Mouse (Mus musculus) cortical plate, adult 2 months (tissue): ENCODE measurements around the gene Dhrs7. TPM values are rescaled to one million over a fixed set of nuclear protein-coding genes. Genes with fewer than 3 reads are reported as not detected.

Source experiments
- H3K27ac ChIP-seq: fragments of 200-500 bp; 2 replicates; pipeline ENCODE4 v1.5.1; 2012; ENCODE audit warnings: low read length, control low read depth, inconsistent platforms; ENCODE audit not compliant: insufficient read depth
- H3K4me1 ChIP-seq: fragments of 200-500 bp; 2 replicates; pipeline ENCODE4 v1.6.1; 2011; ENCODE audit warnings: low read length; ENCODE audit not compliant: control insufficient read depth, insufficient read depth
- H3K4me3 ChIP-seq: fragments of 200-500 bp; 2 replicates; pipeline ENCODE4 v1.5.1; 2011; ENCODE audit warnings: mild to moderate bottlenecking, low read length, control low read depth; ENCODE audit not compliant: insufficient read depth
- CTCF ChIP-seq: fragments of 200-500 bp; IDR thresholded peaks from 2 replicates; pipeline ENCODE4 v1.5.1; 2011; ENCODE audit warnings: mild to moderate bottlenecking, control low read depth, low read length; ENCODE audit not compliant: insufficient read depth; ENCODE audit errors: extremely low read depth
- POLR2A ChIP-seq: fragments of 200-500 bp; IDR thresholded peaks from 2 replicates; pipeline ENCODE4 v1.6.1; 2011; ENCODE audit warnings: mild to moderate bottlenecking, low read length, control low read depth; ENCODE audit not compliant: insufficient read depth; ENCODE audit errors: extremely low read depth
- polyA plus RNA-seq: library from polyadenylated mRNA; depleted of rRNA; stranded (reverse); fragments of >200 nt; gene quantifications from 2 replicates; pipeline ENCODE4 v1.2.3, GENCODE M21; 2012

Gene Dhrs7
- polyA plus RNA-seq, 1 experiment = 51.7 TPM

DNA sequence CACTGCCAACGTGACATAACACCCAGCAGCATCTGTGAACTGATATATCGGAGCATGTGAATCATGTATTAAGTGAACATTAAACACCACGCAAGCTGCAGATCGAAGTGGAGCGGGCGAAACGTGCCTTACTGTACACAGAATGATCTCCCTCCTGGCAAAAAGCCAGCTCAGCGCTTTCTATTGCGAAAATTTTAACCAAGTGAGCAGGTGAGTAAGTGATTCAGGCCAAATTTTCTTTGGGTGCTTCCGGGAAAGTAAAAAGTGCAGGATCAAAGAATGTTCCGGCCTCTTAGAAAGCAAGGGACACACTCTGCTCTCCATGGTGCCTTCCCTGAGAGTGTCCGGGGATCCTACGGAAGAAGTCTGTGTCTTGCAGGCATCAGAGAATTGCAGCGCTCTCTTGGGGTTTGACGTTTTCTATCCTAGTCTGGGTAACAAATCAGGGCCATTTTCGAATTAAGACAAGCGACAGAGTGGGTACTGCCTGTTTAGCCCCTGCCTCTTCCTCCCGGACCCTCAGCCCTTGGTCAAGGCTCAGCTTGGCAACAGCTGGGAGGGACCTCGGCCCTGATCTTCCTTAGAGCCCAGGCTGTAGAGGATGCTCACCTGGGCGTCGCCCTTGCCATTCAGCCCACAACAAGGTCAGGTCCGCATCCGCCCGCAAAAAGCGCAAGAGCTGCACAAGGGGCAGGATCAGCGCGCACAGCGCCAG, 532 bp downstream of the Dhrs7 start:
- H3K4me3 ChIP-seq = peak overlapping the region; percentile 90
- peak overlapping the region; percentile 31 for H3K27ac ChIP-seq
- peaks cover 6% of the 10 kb centered on the region for H3K4me1 ChIP-seq
- TF ChIP-seq CTCF (no peak), POLR2A (no peak)

DNA sequence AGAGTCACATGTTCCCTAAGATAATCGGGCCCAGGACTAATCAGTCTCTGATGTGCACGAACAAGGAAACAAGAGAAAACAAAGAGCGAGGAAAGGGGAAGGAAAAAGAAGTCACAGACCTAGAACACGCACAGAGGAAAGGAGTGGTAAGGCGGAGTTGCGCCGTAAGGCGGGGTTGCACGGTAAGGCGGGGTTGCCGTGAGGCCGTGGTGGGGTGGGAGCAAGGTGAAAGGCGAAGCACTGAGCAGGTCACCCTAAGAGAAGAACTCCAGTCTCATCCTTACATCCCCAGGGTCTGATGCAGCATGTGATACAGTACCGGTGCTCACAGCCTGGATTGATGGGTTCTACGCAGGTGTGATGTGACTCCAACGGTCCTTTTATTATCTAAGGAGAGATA, 8.9 kb downstream of the Dhrs7 start:
- Histone ChIP-seq H3K4me1 (no peaks in the 10 kb centered on the region), H3K27ac (no peak overlapping the region), H3K4me3 (no peak overlapping the region)
- no peak for TF ChIP-seq POLR2A
- no peak for TF ChIP-seq CTCF

DNA sequence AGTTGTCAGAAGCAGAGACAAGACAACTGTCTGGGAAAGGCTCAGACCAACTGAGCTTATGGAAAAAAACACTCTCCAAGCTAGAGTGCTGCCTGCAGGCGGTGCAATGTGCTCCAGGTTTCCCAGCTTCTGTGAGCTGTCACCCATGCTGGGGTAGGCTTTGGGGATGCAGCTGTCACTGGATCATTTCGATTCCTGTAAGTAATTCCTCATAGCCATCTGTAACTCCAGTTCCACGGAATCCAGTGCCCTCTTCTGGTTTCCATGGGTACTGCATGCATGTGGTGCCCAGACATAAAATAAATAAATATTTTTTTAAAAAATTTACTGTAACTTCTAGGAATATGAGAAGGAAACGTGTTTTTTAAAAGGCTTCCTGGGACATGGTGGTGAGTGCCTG, 10.0 kb downstream of the Dhrs7 start:
- Histone ChIP-seq H3K27ac (no peak overlapping the region), H3K4me1 (no peaks in the 10 kb centered on the region), H3K4me3 (no peak overlapping the region)
- TF ChIP-seq CTCF = peak; percentile 76
- no peak for TF ChIP-seq POLR2A

DNA sequence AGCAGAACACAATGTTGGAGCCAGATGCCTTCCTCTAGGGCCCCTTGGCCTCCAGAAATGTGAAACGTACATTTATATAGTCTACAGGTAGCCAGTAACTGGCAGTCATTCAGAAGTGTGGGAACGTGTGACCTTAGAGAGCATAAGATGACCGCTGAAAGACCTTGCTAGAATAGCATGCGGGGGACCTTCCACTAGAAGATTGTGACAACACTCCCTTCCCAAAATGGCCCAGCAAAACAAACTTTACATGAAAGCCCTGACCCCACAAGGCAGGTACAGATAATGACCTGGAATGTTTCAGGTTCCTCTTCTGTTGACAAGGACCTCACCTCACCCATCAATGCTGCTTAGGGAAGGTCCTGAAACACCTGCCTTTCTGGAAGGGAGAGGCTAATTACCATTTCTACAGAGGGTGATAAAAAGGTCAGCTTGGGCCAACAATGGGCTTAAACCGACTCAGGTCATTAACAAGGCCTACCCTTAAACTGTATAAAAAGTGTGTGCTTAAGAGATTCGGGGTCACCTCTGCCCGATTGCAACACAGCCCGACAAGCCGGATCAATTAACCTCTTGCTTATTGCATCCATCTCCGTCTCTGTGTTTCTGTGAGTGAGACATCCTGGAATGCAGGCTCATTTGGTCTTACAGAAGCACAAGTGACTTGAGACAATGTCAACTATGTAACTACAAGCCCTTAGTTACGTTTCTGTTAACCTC, 14.9 kb downstream of the Dhrs7 start, which contains the start of gene Gm4756:
TSS of gene Gm4756 (minus strand) at position 51 of the 720 bp plus-strand sequence.
- Histone ChIP-seq H3K27ac (no peak within 1 kb of the TSS), H3K4me1 (no peaks in the 10 kb centered on the region), H3K4me3 (no peak within 1 kb of the TSS)
- TF ChIP-seq CTCF = no peak
- TF ChIP-seq POLR2A = no peak

DNA sequence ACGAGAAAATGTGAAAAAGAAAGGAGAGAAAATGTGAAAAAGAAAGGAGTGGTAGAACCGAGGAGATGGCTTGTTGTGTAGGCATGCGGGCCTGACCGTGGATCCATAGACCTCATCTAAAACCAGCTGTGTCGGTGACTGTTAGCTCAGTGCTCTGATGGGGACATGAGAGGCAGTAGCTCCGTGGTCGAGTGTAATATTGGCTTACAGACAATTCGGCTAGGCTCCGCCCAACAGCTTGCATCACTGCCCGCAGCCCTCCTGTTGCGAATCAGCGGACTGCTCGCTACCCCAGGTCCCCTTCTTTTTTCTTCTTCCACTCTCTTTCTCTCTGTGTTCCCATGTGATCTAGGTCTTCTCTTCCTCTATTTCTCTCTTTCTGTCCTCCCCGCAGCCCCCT, 15.8 kb downstream of the Dhrs7 start:
- Histone ChIP-seq H3K27ac (no peak overlapping the region), H3K4me3 (no peak overlapping the region), H3K4me1 (no peaks in the 10 kb centered on the region)
- TF ChIP-seq CTCF (no peak), POLR2A (no peak)

DNA sequence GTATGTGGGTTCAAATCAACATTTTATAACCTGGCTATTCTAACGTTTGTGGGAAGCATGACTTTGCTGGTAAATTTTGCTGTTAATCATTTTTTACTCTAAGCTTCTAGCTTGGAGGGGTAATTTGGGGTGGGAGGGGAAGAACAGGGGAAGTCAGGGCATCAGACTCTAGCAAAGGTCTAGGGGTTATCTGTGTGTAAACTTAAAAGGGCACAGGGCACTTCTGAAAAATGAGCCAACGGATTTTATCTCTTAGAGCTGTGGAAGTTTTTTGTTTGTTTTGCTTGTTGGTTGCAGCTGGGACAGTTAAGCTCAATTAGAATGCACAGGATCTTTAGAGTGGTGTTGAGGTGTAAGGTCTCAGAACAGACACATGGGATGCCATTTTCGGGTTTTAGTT, 26.7 kb downstream of the Dhrs7 start:
- H3K4me3 ChIP-seq = no peak overlapping the region
- H3K4me1 ChIP-seq = no peaks in the 10 kb centered on the region
- TF ChIP-seq CTCF = no peak
- no peak for TF ChIP-seq POLR2A

DNA sequence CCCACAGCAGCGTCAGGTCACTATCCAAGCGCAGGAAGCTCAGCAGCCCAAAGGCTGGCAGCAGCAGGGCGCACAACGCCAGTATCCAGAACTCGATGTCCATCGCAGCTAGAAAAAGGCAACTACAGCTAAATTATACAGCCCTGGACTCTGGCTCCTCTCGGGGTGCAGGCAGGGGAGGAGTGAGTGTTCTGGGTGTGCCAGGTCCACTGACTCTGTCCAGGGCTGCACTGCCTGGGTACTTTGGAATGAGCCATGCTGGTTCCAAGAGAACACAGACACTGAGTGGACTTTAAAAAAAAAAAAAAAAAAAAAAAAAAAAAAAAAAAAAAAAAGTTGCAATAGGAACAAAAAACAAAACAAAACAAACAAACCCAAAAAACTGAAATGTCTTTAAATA, 36.0 kb downstream of the Dhrs7 start:
- Histone ChIP-seq H3K4me1 (no peaks in the 10 kb centered on the region), H3K4me3 (no peak overlapping the region), H3K27ac (no peak overlapping the region)
- TF ChIP-seq CTCF (no peak), POLR2A (no peak)

More for the DNA sequence above, 26.7 kb downstream of the Dhrs7 start:
- no peak overlapping the region for H3K27ac ChIP-seq

DNA sequence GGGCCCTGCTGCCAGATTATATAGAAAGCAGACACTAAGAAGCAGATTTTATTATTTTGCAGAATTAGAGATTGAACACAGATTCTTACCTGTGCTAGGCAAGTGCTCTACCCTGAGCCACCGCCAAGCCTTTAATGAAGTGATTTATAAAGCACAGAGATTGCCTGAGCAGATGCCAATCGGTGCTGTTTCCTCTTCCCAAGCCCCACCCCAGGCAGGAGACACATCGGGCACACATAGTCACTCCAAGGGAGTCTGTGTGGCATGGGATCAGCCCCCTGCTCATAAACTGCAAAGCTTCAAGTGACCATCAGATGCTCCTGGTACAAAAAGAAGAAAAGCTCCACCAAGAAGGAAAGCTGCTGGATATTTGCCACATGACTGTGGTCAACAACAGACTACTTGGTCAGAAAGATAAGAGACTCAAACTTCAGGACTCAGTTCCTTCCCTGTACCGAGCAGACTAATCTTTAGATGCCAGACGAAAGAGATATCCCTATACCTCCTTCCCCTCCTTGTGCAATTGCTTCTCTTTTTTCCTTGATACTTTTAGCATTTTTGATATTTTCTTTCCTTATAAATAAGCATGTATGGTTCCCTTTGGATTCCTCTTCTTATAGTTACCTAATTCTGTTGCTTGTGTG, 41.7 kb downstream of the Dhrs7 start:
- Histone ChIP-seq H3K4me3 (no peak overlapping the region), H3K4me1 (no peaks in the 10 kb centered on the region), H3K27ac (no peak overlapping the region)
- TF ChIP-seq CTCF = no peak
- no peak for TF ChIP-seq POLR2A

DNA sequence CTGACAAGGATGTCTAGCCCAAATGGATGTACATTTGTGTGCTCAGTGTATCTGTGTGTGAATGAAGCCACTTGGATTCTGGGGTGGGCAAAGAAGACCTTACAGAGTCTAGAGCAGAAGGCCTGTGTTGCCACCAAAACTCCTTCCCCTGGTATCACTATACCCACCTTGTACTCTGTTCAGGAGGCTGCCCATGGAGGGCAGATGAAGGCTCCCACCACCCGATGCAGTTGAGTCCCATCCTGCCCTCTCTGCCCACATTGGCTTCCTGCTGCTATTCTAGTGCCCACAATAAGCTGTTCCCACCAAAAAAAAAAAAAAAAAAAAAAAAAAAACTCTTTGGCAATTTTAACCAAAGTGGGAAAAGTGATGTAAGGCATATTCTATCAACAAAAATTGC, 43.3 kb downstream of the Dhrs7 start:
- H3K4me1 ChIP-seq = no peaks in the 10 kb centered on the region
- no peak overlapping the region for H3K4me3 ChIP-seq
- no peak overlapping the region for H3K27ac ChIP-seq
- TF ChIP-seq CTCF (no peak), POLR2A (no peak)

DNA sequence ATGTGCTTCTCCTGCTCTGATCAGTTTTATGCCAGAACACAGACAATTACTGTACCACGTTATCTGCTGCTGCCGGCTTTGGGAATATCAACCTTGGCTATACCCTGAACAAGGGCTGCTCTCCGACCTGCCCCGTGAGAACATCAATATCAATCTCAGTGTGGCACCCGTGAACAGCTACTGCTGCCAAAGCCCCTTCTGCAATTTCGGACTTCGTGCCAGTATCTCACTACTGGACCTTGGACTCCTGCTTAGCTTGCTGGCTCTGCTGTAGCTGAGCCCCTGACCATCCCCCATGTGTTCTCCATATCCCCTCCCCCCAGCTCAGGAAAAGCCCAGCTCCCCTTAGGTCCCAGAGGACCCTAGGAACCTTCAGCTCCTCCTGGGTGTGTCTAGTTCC, 43.9 kb downstream of the Dhrs7 start:
- no peaks in the 10 kb centered on the region for H3K4me1 ChIP-seq
- H3K27ac ChIP-seq = no peak overlapping the region
- no peak overlapping the region for H3K4me3 ChIP-seq
- TF ChIP-seq CTCF = no peak
- no peak for TF ChIP-seq POLR2A
